Mouse (Mus musculus): ENCODE results near the gene Ttc8. TPM values are rescaled to one million over a fixed set of nuclear protein-coding genes. Genes with fewer than 3 reads are reported as not detected.

The Ttc8 gene
- total RNA-seq (2023), result 1 to 10 TPM in 1 of 2 experiments, under 1 TPM in 1; 0.82 to 1.5 TPM

GRCm38 (mm10) chr12:98920194-98920991 is at the start of gene Ttc8:
TSS of gene Ttc8 (plus strand) at chr12:98920574.

GRCm38 (mm10) chr12:98900881-98901801 is 19.2 kb upstream of the Ttc8 start, which contains the start of gene Eml5:
TSS of gene Eml5 (minus strand) at chr12:98901484.

Other genes with a start within 250 kb of the Ttc8 start
- gene Ptpn21, start 183.2 kb upstream of the Ttc8 start, total RNA-seq (2023), result 1 to 10 TPM; 1.7 to 2.7 TPM
- 10 to 100 TPM; 46.7 to 49.3 TPM for gene Zc3h14, start 173.6 kb upstream of the Ttc8 start, total RNA-seq (2023)
- 1 to 10 TPM; 8.3 to 8.5 TPM for gene Eml5, start 19.1 kb upstream of the Ttc8 start, total RNA-seq (2023)

Data from neutrophil, adult 83 days (primary cell).